Mouse (Mus musculus) limb, embryonic 15.5 days (tissue): Measurements from ENCODE around the gene Fgfr2. TPM values are rescaled to one million over a fixed set of nuclear protein-coding genes. Genes with fewer than 3 reads are reported as not detected.
A peak's percentile ranks its signal among the peaks of the same experiment; 100 is the strongest.

Source experiments
- ATAC-seq: fragments of 200-750 bp; cut with Nextera tagmentation; 2 replicates; pipeline ENCODE4 v1.8.0; 2017; ENCODE audit warnings: low read depth, moderate TSS enrichment; ENCODE audit not compliant: insufficient number of reproducible peaks, low FRiP score, low TSS enrichment
- H3K27ac ChIP-seq: fragments of 300-500 bp; sonication (generic); 2 replicates; pipeline ENCODE4 v1.5.1; 2015; ENCODE audit warnings: moderate library complexity, mild to moderate bottlenecking, inconsistent platforms
- H3K27me3 ChIP-seq: fragments of 300-500 bp; sonication (generic); 2 replicates; pipeline ENCODE4 v1.6.1; 2015; ENCODE audit warnings: inconsistent platforms
- H3K36me3 ChIP-seq: fragments of 300-500 bp; sonication (generic); 2 replicates; pipeline ENCODE4 v1.6.1; 2015; ENCODE audit warnings: inconsistent platforms
- H3K4me1 ChIP-seq: fragments of 300-500 bp; sonication (generic); 2 replicates; pipeline ENCODE4 v1.6.1; 2015; ENCODE audit warnings: inconsistent platforms
- H3K4me2 ChIP-seq: fragments of 300-500 bp; sonication (generic); 2 replicates; pipeline ENCODE4 v1.6.1; 2015; ENCODE audit warnings: mild to moderate bottlenecking, inconsistent platforms
- H3K4me3 ChIP-seq: fragments of 300-500 bp; sonication (generic); 2 replicates; pipeline ENCODE4 v1.5.1; 2015; ENCODE audit warnings: mild to moderate bottlenecking, inconsistent platforms
- H3K9ac ChIP-seq: fragments of 300-500 bp; sonication (generic); 2 replicates; pipeline ENCODE4 v1.6.1; 2015; ENCODE audit warnings: inconsistent platforms
- H3K9me3 ChIP-seq: fragments of 300-500 bp; sonication (generic); 2 replicates; pipeline ENCODE4 v1.6.1; 2016; ENCODE audit warnings: inconsistent platforms
- WGBS: fragments of 180-500 bp; shearing (Covaris S2); methylation state at CpG from one replicate; pipeline ENCODE4 v1.1.7; 2015; 5-methylcytosine and 5-hydroxymethylcytosine counted together
- polyA plus RNA-seq: library from polyadenylated mRNA; unstranded; fragments of >200 nt; fragmentation: Nextera tagmentation; extraction: Ambion mirVana; gene quantifications from 2 replicates; pipeline ENCODE4 v1.2.1, GENCODE M21; 2015

The Fgfr2 gene
- polyA plus RNA-seq, 1 experiment from 2014 or later = 101 TPM

- no peak for ATAC-seq
- Histone ChIP-seq H3K4me2 (no peak overlapping the region), H3K27me3 (no peaks in the 10 kb centered on the region), H3K4me3 (no peak overlapping the region), H3K9me3 (no peaks in the 10 kb centered on the region), H3K4me1 (0 out of 2 replicates have a peak, but pooled peaks cover 3% of the 10 kb centered on the region), H3K36me3 (no peaks in the 10 kb centered on the region), H3K27ac (no peak overlapping the region), H3K9ac (no peak overlapping the region)
- WGBS = 69% methylated on average over 5 of the region's 5 CpGs
Measured at GRCm38 (mm10) chr7:132345526-132346070, 777.6 kb downstream of the Fgfr2 start.

- Histone ChIP-seq H3K27ac (no peak overlapping the region), H3K27me3 (no peaks in the 10 kb centered on the region), H3K9me3 (no peaks in the 10 kb centered on the region), H3K9ac (no peak overlapping the region), H3K4me1 (0 out of 2 replicates have a peak, but pooled peaks cover 3% of the 10 kb centered on the region), H3K4me3 (no peak overlapping the region), H3K4me2 (no peak overlapping the region), H3K36me3 (no peaks in the 10 kb centered on the region)
- 57% methylated on average over 4 of the region's 4 CpGs for WGBS
- ATAC-seq = no peak
Measured at GRCm38 (mm10) chr7:132344606-132345005, 778.5 kb downstream of the Fgfr2 start.

GRCm38 (mm10) chr7:132343900-132344299, 779.2 kb downstream of the Fgfr2 start:
- Histone ChIP-seq H3K36me3 (no peaks in the 10 kb centered on the region), H3K4me2 (no peak overlapping the region), H3K9me3 (no peaks in the 10 kb centered on the region), H3K4me3 (no peak overlapping the region), H3K9ac (no peak overlapping the region), H3K27ac (no peak overlapping the region), H3K4me1 (0 out of 2 replicates have a peak, but pooled peaks cover 3% of the 10 kb centered on the region), H3K27me3 (no peaks in the 10 kb centered on the region)
- 87% methylated on average over 2 of the region's 2 CpGs for WGBS
- no peak for ATAC-seq

GRCm38 (mm10) chr7:132343146-132343545, 780.0 kb downstream of the Fgfr2 start:
- Histone ChIP-seq H3K4me3 (no peak overlapping the region), H3K27me3 (no peaks in the 10 kb centered on the region), H3K4me1 (0 out of 2 replicates have a peak, but pooled peaks cover 3% of the 10 kb centered on the region), H3K27ac (no peak overlapping the region), H3K4me2 (no peak overlapping the region), H3K36me3 (no peaks in the 10 kb centered on the region), H3K9me3 (no peaks in the 10 kb centered on the region), H3K9ac (no peak overlapping the region)
- no peak for ATAC-seq
- WGBS = 85% methylated on average over 2 of the region's 2 CpGs

- peak overlapping the region; percentile 14; the same call in 1 of the 2 replicates for H3K27ac ChIP-seq
- 80% methylated on average over 14 of the region's 14 CpGs for WGBS
- H3K4me3 ChIP-seq = no peak overlapping the region
Measured at GRCm38 (mm10) chr7:132339041-132339839, 783.9 kb downstream of the Fgfr2 start.

GRCm38 (mm10) chr7:132338350-132338749, 784.8 kb downstream of the Fgfr2 start:
- 0 out of 2 replicates have a peak overlapping the region, but pooled peaks have one; percentile 14 for H3K27ac ChIP-seq
- no peaks in the 10 kb centered on the region for H3K27me3 ChIP-seq
- ATAC-seq = no peak
- WGBS = 64% methylated on average over 6 of the region's 6 CpGs
- no peak overlapping the region for H3K4me3 ChIP-seq
- no peak overlapping the region for H3K9ac ChIP-seq
- no peak overlapping the region for H3K4me2 ChIP-seq
- H3K9me3 ChIP-seq = no peaks in the 10 kb centered on the region
- H3K36me3 ChIP-seq = no peaks in the 10 kb centered on the region
- H3K4me1 ChIP-seq = peaks cover 14% of the 10 kb centered on the region

More at GRCm38 (mm10) chr7:132339041-132339839, 783.9 kb downstream of the Fgfr2 start:
- Histone ChIP-seq H3K4me1 (peaks cover 14% of the 10 kb centered on the region), H3K4me2 (no peak overlapping the region), H3K9me3 (no peaks in the 10 kb centered on the region), H3K27me3 (no peaks in the 10 kb centered on the region), H3K36me3 (no peaks in the 10 kb centered on the region), H3K9ac (no peak overlapping the region)
- no peak for ATAC-seq

GRCm38 (mm10) chr7:132337268-132337917, 785.8 kb downstream of the Fgfr2 start:
- Histone ChIP-seq H3K4me1 (peaks cover 15% of the 10 kb centered on the region), H3K9me3 (no peaks in the 10 kb centered on the region), H3K36me3 (no peaks in the 10 kb centered on the region), H3K4me2 (no peak overlapping the region), H3K9ac (no peak overlapping the region), H3K27ac (peak overlapping the region; percentile 34; the same call in 1 of the 2 replicates), H3K27me3 (no peaks in the 10 kb centered on the region), H3K4me3 (no peak overlapping the region)
- WGBS = 66% methylated on average over 11 of the region's 11 CpGs
- ATAC-seq = no peak

GRCm38 (mm10) chr7:132336781-132337180, 786.4 kb downstream of the Fgfr2 start:
- peaks cover 20% of the 10 kb centered on the region for H3K4me1 ChIP-seq
- no peak overlapping the region for H3K4me2 ChIP-seq
- no peaks in the 10 kb centered on the region for H3K36me3 ChIP-seq
- H3K9ac ChIP-seq = no peak overlapping the region
- no peak overlapping the region for H3K27ac ChIP-seq
- no peaks in the 10 kb centered on the region for H3K27me3 ChIP-seq
- no peak overlapping the region for H3K4me3 ChIP-seq
- H3K9me3 ChIP-seq = no peaks in the 10 kb centered on the region
- no peak for ATAC-seq
- WGBS = 51% methylated on average over 3 of the region's 3 CpGs

- 92% methylated on average over 4 of the region's 4 CpGs for WGBS
- H3K9ac ChIP-seq = no peak overlapping the region
- no peak overlapping the region for H3K27ac ChIP-seq
- H3K36me3 ChIP-seq = no peaks in the 10 kb centered on the region
- no peak overlapping the region for H3K4me2 ChIP-seq
- ATAC-seq = no peak
- peaks cover 20% of the 10 kb centered on the region for H3K4me1 ChIP-seq
- no peak overlapping the region for H3K4me3 ChIP-seq
- no peaks in the 10 kb centered on the region for H3K27me3 ChIP-seq
- H3K9me3 ChIP-seq = no peaks in the 10 kb centered on the region
Measured at GRCm38 (mm10) chr7:132335367-132335766, 787.8 kb downstream of the Fgfr2 start.

GRCm38 (mm10) chr7:132333078-132333477, 790.1 kb downstream of the Fgfr2 start:
- Histone ChIP-seq H3K36me3 (no peaks in the 10 kb centered on the region), H3K4me3 (no peak overlapping the region), H3K27ac (no peak overlapping the region), H3K4me1 (peaks cover 20% of the 10 kb centered on the region), H3K4me2 (no peak overlapping the region), H3K9ac (no peak overlapping the region), H3K9me3 (no peaks in the 10 kb centered on the region), H3K27me3 (no peaks in the 10 kb centered on the region)
- ATAC-seq = no peak
- WGBS = 90% methylated on average over 1 of the region's 1 CpGs

GRCm38 (mm10) chr7:132332176-132332575, 791.0 kb downstream of the Fgfr2 start:
- WGBS = 38% methylated on average over 11 of the region's 11 CpGs
- no peaks in the 10 kb centered on the region for H3K9me3 ChIP-seq
- no peak for ATAC-seq

GRCm38 (mm10) chr7:132330179-132330578, 793.0 kb downstream of the Fgfr2 start:
- Histone ChIP-seq H3K4me1 (peaks cover 15% of the 10 kb centered on the region), H3K27me3 (no peaks in the 10 kb centered on the region), H3K4me3 (no peak overlapping the region), H3K9ac (no peak overlapping the region), H3K4me2 (no peak overlapping the region), H3K9me3 (no peaks in the 10 kb centered on the region), H3K36me3 (no peaks in the 10 kb centered on the region), H3K27ac (no peak overlapping the region)
- 59% methylated on average over 1 of the region's 1 CpGs for WGBS
- no peak for ATAC-seq

More at GRCm38 (mm10) chr7:132332176-132332575, 791.0 kb downstream of the Fgfr2 start:
- Histone ChIP-seq H3K27me3 (no peaks in the 10 kb centered on the region), H3K9ac (no peak overlapping the region), H3K4me3 (no peak overlapping the region), H3K27ac (no peak overlapping the region), H3K4me1 (peaks cover 16% of the 10 kb centered on the region), H3K36me3 (no peaks in the 10 kb centered on the region), H3K4me2 (no peak overlapping the region)
